Mouse (Mus musculus) liver (tissue): ENCODE measurements around the gene Alpl.
A peak's percentile ranks its signal among the peaks of the same experiment; 100 is the strongest.

ENCODE experiments used
- DNase-seq: peaks from one replicate; pipeline ENCODE4 v3.0.0-alpha.2; 2020; ENCODE audit warnings: mixed read lengths

Gene Alpl

GRCm38 (mm10) chr4:137707216-137707990 lies 88.8 kb downstream of the Alpl start:
- peak; percentile 88 for DNase-seq

GRCm38 (mm10) chr4:137706510-137706909 lies 89.7 kb downstream of the Alpl start:
- no peak for DNase-seq

GRCm38 (mm10) chr4:137705379-137705778 lies 90.8 kb downstream of the Alpl start:
- DNase-seq, result no peak

- DNase-seq, result no peak
These were observed 91.6 kb downstream of the Alpl start for GRCm38 (mm10) chr4:137704561-137704960.

- no peak for DNase-seq
These were observed 93.1 kb downstream of the Alpl start for GRCm38 (mm10) chr4:137703077-137703476.

GRCm38 (mm10) chr4:137700960-137701359 lies 95.2 kb downstream of the Alpl start:
- no peak for DNase-seq

- no peak for DNase-seq
These were observed 96.6 kb downstream of the Alpl start for GRCm38 (mm10) chr4:137699264-137700211.

GRCm38 (mm10) chr4:137698076-137698985 lies 97.9 kb downstream of the Alpl start:
- DNase-seq, result no peak

GRCm38 (mm10) chr4:137697156-137697885 lies 98.9 kb downstream of the Alpl start:
- DNase-seq, result no peak

GRCm38 (mm10) chr4:137695900-137696299 lies 100.3 kb downstream of the Alpl start:
- DNase-seq, result peak; percentile 28

- no peak for DNase-seq
These were observed 100.9 kb downstream of the Alpl start for GRCm38 (mm10) chr4:137695300-137695699.

GRCm38 (mm10) chr4:137692107-137692902 lies 103.9 kb downstream of the Alpl start:
- no peak for DNase-seq
